Mouse (Mus musculus) left cerebral cortex, postnatal 14 days (tissue): Measurements from ENCODE around the gene Olfr678. TPM values are rescaled to one million over a fixed set of nuclear protein-coding genes. Genes with fewer than 3 reads are reported as not detected.
"Not testable (repeated sequence)": the region's sequence is repeated elsewhere in the genome, so short reads cannot be mapped to it uniquely, and the experiment has no call there.

Experiments
- DNase-seq, 2 experiments: peaks; one replicate each; pipeline ENCODE4 v3.0.0; 2021 to 2022; ENCODE audit warnings: low spot score in 2 of 2, mixed read lengths in 1 of 2
- intact Hi-C: fragments of 180-260 bp; cut with DNase I; formaldehyde crosslinking; loops from one replicate; pipeline ENCODE4 v1.15.1; 2025
- long read RNA-seq, 2 experiments: library from polyadenylated mRNA; stranded (forward); transcript quantifications; one replicate each; pipeline ENCODE4 v2.0.0; 2021
- total RNA-seq, 2 experiments: library from RNA; stranded (reverse); gene quantifications; 2 replicates each; pipeline ENCODE4 v1.2.3; 2021

Gene Olfr678
- total RNA-seq, result not detected
- long read RNA-seq, experiment 1, result 0 reads
- long read RNA-seq, experiment 2, result 0 reads

DNA sequence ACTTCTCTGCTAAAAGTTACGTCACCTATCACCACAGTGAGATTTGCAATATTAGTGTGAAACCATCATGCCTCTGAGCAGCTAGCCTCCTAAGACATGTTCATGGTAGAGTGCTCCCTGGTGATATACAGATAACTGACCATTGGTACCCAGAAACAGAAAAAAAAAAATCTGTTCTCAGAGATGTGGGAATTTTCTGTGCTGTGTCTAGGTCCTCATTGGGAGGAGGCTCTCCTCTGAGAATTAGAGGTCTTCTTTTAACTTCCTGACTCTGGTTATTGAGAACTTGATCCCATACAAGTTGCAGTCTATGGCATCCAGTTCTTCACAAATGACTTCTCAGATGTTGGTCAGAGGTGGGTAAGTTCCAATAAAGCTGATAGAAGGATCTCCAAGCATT, at the start of gene Olfr678:
Gene Olfr678, plus strand, starts transcription at position 301 of the 400 bp plus-strand sequence.
- intact Hi-C loops, result no loop called here

GRCm38 (mm10) chr7:105022530-105022929, 41.7 kb upstream of the Olfr678 start:
- intact Hi-C loops, result no loop called here
- peak in 1 of 2 experiments; percentile 2 for DNase-seq

More for the DNA sequence above, at the start of gene Olfr678:
- no peak for DNase-seq

GRCm38 (mm10) chr7:105028360-105028759, 35.9 kb upstream of the Olfr678 start, which contains the start of gene Olfr675:
Olfr675 (minus strand) TSS chr7:105028460.
- DNase-seq, result no peak
- intact Hi-C loops, result no loop called here

DNA sequence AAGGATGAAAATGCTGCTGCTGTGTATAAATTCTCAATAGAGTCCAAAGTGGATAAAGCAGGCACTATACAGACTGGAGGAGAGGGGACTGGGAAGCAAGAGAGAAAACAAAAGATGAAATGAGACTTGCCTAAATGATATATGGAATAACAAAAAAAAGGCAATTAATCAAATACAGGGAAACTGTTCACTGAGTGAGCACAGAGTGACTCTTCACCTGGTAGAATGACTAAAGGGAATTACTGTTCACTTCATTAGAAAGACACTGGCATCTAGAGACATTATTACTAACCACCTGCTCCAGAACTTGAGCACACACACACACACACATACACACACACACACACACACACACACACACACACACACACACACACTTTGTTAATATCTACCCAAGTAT, 31.9 kb upstream of the Olfr678 start, which contains the start of gene Olfr676:
Gene Olfr676, plus strand, starts transcription at position 301 of the 400 bp plus-strand sequence.
- intact Hi-C loops, result no loop called here
- DNase-seq, result no peak

DNA sequence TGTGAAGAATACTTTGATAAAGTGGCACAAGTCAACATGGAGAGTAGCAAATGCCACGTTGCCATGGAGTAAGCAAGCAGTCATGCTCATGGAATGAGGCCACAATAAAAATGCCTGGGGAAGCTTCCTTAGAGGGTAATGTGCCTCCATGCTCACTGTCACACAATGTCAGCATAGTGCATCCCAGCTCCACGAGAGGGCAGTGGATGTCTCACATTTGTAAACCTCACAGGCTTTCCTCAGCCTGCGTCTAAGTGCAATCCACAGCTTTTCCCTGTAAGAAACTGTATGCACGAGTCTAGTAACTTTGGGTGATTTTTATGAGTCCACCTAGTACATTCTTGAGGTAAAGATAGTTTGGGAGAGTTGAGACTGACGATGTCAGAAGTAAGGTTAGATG, 30.4 kb upstream of the Olfr678 start:
- intact Hi-C loops, result not testable (repeated sequence)
- peak in 1 of 2 experiments; percentile 2 for DNase-seq

GRCm38 (mm10) chr7:105058951-105059350, 5.3 kb upstream of the Olfr678 start:
- DNase-seq, result no peak
- intact Hi-C loops, result no loop called here

DNA sequence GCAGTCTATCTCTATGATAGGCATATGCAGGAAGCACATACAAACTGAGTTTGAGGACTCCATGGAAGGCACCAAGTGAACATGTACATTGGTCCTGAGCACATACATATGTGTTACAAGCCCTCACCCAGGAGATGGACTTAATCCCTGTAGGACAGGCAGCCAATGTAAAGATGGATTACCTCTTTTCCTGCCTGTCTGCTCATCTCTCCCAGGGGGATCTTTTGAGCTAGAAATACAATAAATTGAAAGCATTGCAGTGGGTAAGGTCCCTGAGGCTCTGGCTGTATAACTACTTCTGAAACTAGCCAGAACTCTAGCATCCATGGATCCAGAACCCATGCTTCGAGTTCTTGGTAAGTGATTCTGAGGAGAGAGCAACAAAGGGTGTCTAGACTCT, 16.6 kb downstream of the Olfr678 start, which contains the start of gene Olfr679:
Gene Olfr679, plus strand, starts transcription at position 301 of the 400 bp plus-strand sequence.
- no peak for DNase-seq
- intact Hi-C loops, result no loop called here

DNA sequence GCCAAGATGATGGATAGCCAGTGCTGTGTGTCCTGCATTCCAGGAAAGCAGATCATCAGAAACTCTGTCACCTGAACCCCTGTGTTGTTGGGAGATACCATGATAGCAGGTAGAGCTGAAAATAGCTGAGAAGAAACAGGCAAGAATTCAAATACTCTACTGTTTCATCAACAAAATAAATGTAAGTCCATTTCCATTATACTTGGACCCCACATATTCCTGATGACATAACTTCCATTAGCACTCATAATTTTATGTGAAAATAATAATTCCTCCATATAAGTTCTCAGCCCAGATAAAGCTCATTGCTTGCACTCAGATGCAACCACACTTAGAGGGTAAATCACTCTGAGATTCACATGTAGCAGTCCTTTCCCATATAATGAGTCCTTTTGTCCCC, 28.4 kb downstream of the Olfr678 start, which contains the start of gene Olfr680-ps1:
Gene Olfr680-ps1, minus strand, starts transcription at position 101 of the 400 bp plus-strand sequence.
- intact Hi-C loops, DNase-seq: not testable (repeated sequence)

DNA sequence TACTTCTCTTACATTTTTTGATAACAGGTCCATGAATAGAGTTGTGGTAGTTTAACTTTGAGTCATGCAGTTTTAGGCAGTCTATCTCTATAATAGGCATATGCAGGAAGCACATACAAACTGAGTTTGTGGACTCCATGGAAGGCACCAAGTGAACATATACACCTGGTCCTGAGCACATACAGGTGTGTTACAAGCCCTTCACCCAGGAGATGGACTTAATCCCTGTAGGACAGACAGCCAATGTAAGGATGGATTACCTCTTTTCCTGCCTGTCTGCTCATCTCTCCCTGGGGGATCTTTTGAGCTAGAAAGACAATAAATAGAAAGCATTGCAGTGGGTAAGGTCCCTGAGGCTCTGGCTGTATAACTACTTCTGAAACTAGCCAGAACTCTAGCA, 52.3 kb downstream of the Olfr678 start, which contains the start of gene Olfr681:
Gene Olfr681, plus strand, starts transcription at position 301 of the 400 bp plus-strand sequence.
- no peak for DNase-seq
- intact Hi-C loops, result no loop called here

Other genes starting within 250 kb of the Olfr678 start
- not detected for gene Usp17lb, start 221.9 kb upstream of the Olfr678 start, total RNA-seq
- not detected for gene Usp17la, start 207.5 kb upstream of the Olfr678 start, total RNA-seq
- gene Olfr665, start 186.4 kb upstream of the Olfr678 start, total RNA-seq, result not detected
- not detected for gene Olfr666, start 168.5 kb upstream of the Olfr678 start, total RNA-seq
- gene Olfr667, start 143.0 kb upstream of the Olfr678 start, total RNA-seq, result not detected
- not detected for gene Olfr668, start 136.4 kb upstream of the Olfr678 start, total RNA-seq
- gene Olfr669, start 130.2 kb upstream of the Olfr678 start, total RNA-seq, result not detected
- gene Olfr670, start 101.9 kb upstream of the Olfr678 start, total RNA-seq, result not detected
- gene Olfr671, start 85.3 kb upstream of the Olfr678 start, total RNA-seq, result not detected
- not detected for gene Olfr672, start 62.4 kb upstream of the Olfr678 start, total RNA-seq
- gene Olfr675, start 36.0 kb upstream of the Olfr678 start, total RNA-seq, result not detected
- gene Olfr676, start 31.8 kb upstream of the Olfr678 start, total RNA-seq, result not detected
- gene Olfr677, start 13.1 kb upstream of the Olfr678 start, total RNA-seq, result not detected
- gene Olfr679, start 16.7 kb downstream of the Olfr678 start, total RNA-seq, result not detected
- not detected for gene Olfr680-ps1, start 28.3 kb downstream of the Olfr678 start, total RNA-seq
- not detected for gene Olfr681, start 52.4 kb downstream of the Olfr678 start, total RNA-seq
- gene Olfr683, start 82.5 kb downstream of the Olfr678 start, total RNA-seq, result not detected
- gene Olfr684, start 99.2 kb downstream of the Olfr678 start, total RNA-seq, result not detected
- not detected for gene Olfr685, start 121.5 kb downstream of the Olfr678 start, total RNA-seq
- gene Olfr686, start 143.0 kb downstream of the Olfr678 start, total RNA-seq, result not detected
- gene Olfr688, start 223.6 kb downstream of the Olfr678 start, total RNA-seq, result not detected
- gene Olfr689, start 246.7 kb downstream of the Olfr678 start, total RNA-seq, result not detected